Mouse (Mus musculus) CH12.LX (cell line): ENCODE results near the gene Socs1. TPM values are rescaled to one million over a fixed set of nuclear protein-coding genes. Genes with fewer than 3 reads are reported as not detected.

Source experiments
- DNase-seq: peaks from one replicate; pipeline ENCODE4 v3.0.0-alpha.2; 2013; ENCODE audit errors: extremely low read depth
- H3K27ac ChIP-seq: 2 replicates; pipeline ENCODE4 v1.5.1; 2012; ENCODE audit warnings: low read depth, mild to moderate bottlenecking, control low read depth, moderate library complexity; ENCODE audit not compliant: insufficient read depth
- H3K27me3 ChIP-seq: replicated peaks from 2 replicates; pipeline ENCODE3; 2012; ENCODE audit warnings: inconsistent platforms
- H3K36me3 ChIP-seq, 2 experiments: replicated peaks in 1 of 2; 2 replicates each; pipeline versions ENCODE3 to v1.6.1; 2012; ENCODE audit warnings: inconsistent platforms in 1 of 2, low read length in 1 of 2, mild to moderate bottlenecking in 1 of 2, mixed read lengths in 1 of 2, moderate library complexity in 1 of 2; ENCODE audit not compliant: control insufficient read depth in 1 of 2, insufficient read depth in 1 of 2
- H3K4me1 ChIP-seq, 2 experiments: 2 replicates each; pipeline ENCODE4 v1.6.1; 2012; ENCODE audit warnings: inconsistent platforms in 1 of 2, moderate library complexity in 1 of 2; ENCODE audit not compliant: insufficient read depth in 2 of 2, control insufficient read depth in 1 of 2
- H3K4me2 ChIP-seq: 2 replicates; pipeline ENCODE4 v1.6.1; 2012; ENCODE audit warnings: low read depth, mild to moderate bottlenecking, control low read depth; ENCODE audit not compliant: poor library complexity, insufficient read depth, severe bottlenecking
- H3K4me3 ChIP-seq, 3 experiments: fragments of 150-350 bp in 1 of 3; sonication (generic) in 1 of 3; replicated peaks in 1 of 3; 2 replicates each; pipeline versions ENCODE3 to v1.5.1; 2011 to 2012; ENCODE audit warnings: low read depth in 2 of 3, low read length in 2 of 3, mild to moderate bottlenecking in 2 of 3, moderate library complexity in 2 of 3, control low read depth in 1 of 3, improper control_type of control experiment in 1 of 3, inconsistent platforms in 1 of 3, mixed read lengths in 1 of 3; ENCODE audit not compliant: poor library complexity in 1 of 3
- H3K79me2 ChIP-seq: replicated peaks from 2 replicates; pipeline ENCODE4 v1.6.1; 2012; ENCODE audit warnings: mild to moderate bottlenecking, moderate library complexity; ENCODE audit not compliant: control insufficient read depth, poor library complexity, insufficient read depth, severe bottlenecking; ENCODE audit errors: extremely low read depth
- H3K9ac ChIP-seq: 2 replicates; pipeline ENCODE4 v1.6.1; 2012; ENCODE audit warnings: low read depth, mild to moderate bottlenecking, control low read depth, moderate library complexity; ENCODE audit not compliant: insufficient read depth
- H3K9me3 ChIP-seq: replicated peaks from 2 replicates; pipeline ENCODE3; 2012; ENCODE audit warnings: low read length, inconsistent platforms, mixed read lengths
- BHLHE40 ChIP-seq: IDR thresholded peaks from 2 replicates; pipeline ENCODE4 v1.6.1; 2011; ENCODE audit warnings: mild to moderate bottlenecking, low read depth, low read length, improper control_type of control experiment
- CTCF ChIP-seq, 2 experiments: IDR thresholded peaks in 1 of 2; conservative IDR thresholded peaks in 1 of 2; 2 replicates each; pipeline ENCODE4 v1.5.1; 2011 to 2012; ENCODE audit warnings: low read depth in 2 of 2, low read length in 2 of 2, improper control_type of control experiment in 1 of 2, inconsistent platforms in 1 of 2, mild to moderate bottlenecking in 1 of 2, moderate library complexity in 1 of 2
- ELF1 ChIP-seq: IDR thresholded peaks from 2 replicates; pipeline ENCODE4 v1.6.1; 2014; ENCODE audit warnings: low read depth, mild to moderate bottlenecking, inconsistent platforms, low read length, improper control_type of control experiment
- EP300 ChIP-seq: IDR thresholded peaks from 2 replicates; pipeline ENCODE4 v1.6.1; 2011; ENCODE audit warnings: low read length, improper control_type of control experiment
- ETS1 ChIP-seq: conservative IDR thresholded peaks from 2 replicates; pipeline ENCODE4 v1.6.1; 2012; ENCODE audit warnings: low read depth, mild to moderate bottlenecking, inconsistent platforms, low read length, improper control_type of control experiment, moderate library complexity
- GABPA ChIP-seq: IDR thresholded peaks from 2 replicates; pipeline ENCODE4 v1.6.1; 2012; ENCODE audit warnings: low read depth, low read length, improper control_type of control experiment, inconsistent platforms; ENCODE audit not compliant: insufficient replicate concordance
- HCFC1 ChIP-seq: IDR thresholded peaks from 2 replicates; pipeline ENCODE4 v1.6.1; 2012; ENCODE audit warnings: low read depth, mild to moderate bottlenecking, inconsistent platforms, low read length, improper control_type of control experiment
- IRF4 ChIP-seq: IDR thresholded peaks from 2 replicates; pipeline ENCODE4 v1.6.1; 2014; ENCODE audit warnings: low read depth, mild to moderate bottlenecking, inconsistent platforms, low read length, improper control_type of control experiment
- JUN ChIP-seq: IDR thresholded peaks from 2 replicates; pipeline ENCODE4 v1.6.1; 2011; ENCODE audit warnings: low read depth, mild to moderate bottlenecking, low read length, improper control_type of control experiment, moderate library complexity; ENCODE audit not compliant: insufficient read depth
- JUND ChIP-seq: conservative IDR thresholded peaks from 2 replicates; pipeline ENCODE4 v1.6.1; 2011; ENCODE audit warnings: low read depth, low read length, improper control_type of control experiment
- KAT2A ChIP-seq: IDR thresholded peaks from 2 replicates; pipeline ENCODE4 v1.6.1; 2012; ENCODE audit warnings: low read length, improper control_type of control experiment, inconsistent platforms; ENCODE audit not compliant: insufficient replicate concordance
- MAX ChIP-seq: IDR thresholded peaks from 2 replicates; pipeline ENCODE4 v1.6.1; 2011; ENCODE audit warnings: low read length, improper control_type of control experiment
- MXI1 ChIP-seq: IDR thresholded peaks from 2 replicates; pipeline ENCODE4 v1.6.1; 2011; ENCODE audit warnings: mild to moderate bottlenecking, low read depth, low read length, improper control_type of control experiment
- MYC ChIP-seq: IDR thresholded peaks from 2 replicates; pipeline ENCODE4 v1.6.1; 2011; ENCODE audit warnings: low read depth, mild to moderate bottlenecking, improper control_type of control experiment, low read length
- NELFE ChIP-seq: IDR thresholded peaks from 2 replicates; pipeline ENCODE4 v1.6.1; 2011; ENCODE audit warnings: low read depth, low read length, improper control_type of control experiment
- NRF1 ChIP-seq: IDR thresholded peaks from 2 replicates; pipeline ENCODE4 v1.6.1; 2014; ENCODE audit warnings: low read depth, mild to moderate bottlenecking, inconsistent platforms, low read length, improper control_type of control experiment, moderate library complexity
- RAD21 ChIP-seq: IDR thresholded peaks from 2 replicates; pipeline ENCODE4 v1.6.1; 2011; ENCODE audit warnings: low read depth, mild to moderate bottlenecking, low read length, improper control_type of control experiment, moderate library complexity
- RCOR1 ChIP-seq: conservative IDR thresholded peaks from 2 replicates; pipeline ENCODE4 v1.6.1; 2012; ENCODE audit warnings: low read depth, mild to moderate bottlenecking, inconsistent platforms, low read length, improper control_type of control experiment
- SIN3A ChIP-seq: IDR thresholded peaks from 2 replicates; pipeline ENCODE4 v1.6.1; 2012; ENCODE audit warnings: low read length, improper control_type of control experiment, inconsistent platforms
- SMC3 ChIP-seq: IDR thresholded peaks from 2 replicates; pipeline ENCODE4 v1.6.1; 2011; ENCODE audit warnings: low read depth, low read length, improper control_type of control experiment
- TBP ChIP-seq: conservative IDR thresholded peaks from 2 replicates; pipeline ENCODE4 v1.6.1; 2011; ENCODE audit warnings: low read depth, low read length, improper control_type of control experiment
- TCF12 ChIP-seq: IDR thresholded peaks from 2 replicates; pipeline ENCODE4 v1.6.1; 2014; ENCODE audit warnings: low read depth, mild to moderate bottlenecking, inconsistent platforms, low read length, improper control_type of control experiment
- UBTF ChIP-seq: IDR thresholded peaks from 2 replicates; pipeline ENCODE4 v1.6.1; 2012; ENCODE audit warnings: low read depth, mild to moderate bottlenecking, inconsistent platforms, low read length, improper control_type of control experiment, moderate library complexity
- USF1 ChIP-seq: IDR thresholded peaks from 2 replicates; pipeline ENCODE4 v1.6.1; 2014; ENCODE audit warnings: low read depth, mild to moderate bottlenecking, inconsistent platforms, low read length, improper control_type of control experiment
- ZNF384 ChIP-seq: IDR thresholded peaks from 2 replicates; pipeline ENCODE4 v1.6.1; 2012; ENCODE audit warnings: low read depth, low read length, improper control_type of control experiment, inconsistent platforms
- dilution Hi-C: fragments of 300-500 bp; cut with MboI; formaldehyde crosslinking; loops from 2 replicates; pipeline ENCODE4 v1.14.3; 2020; ENCODE audit warnings: low sequenced_read_pairs; ENCODE audit not compliant: extremely low pct_unique_long_range_greater_than_20kb, extremely low pct_ligation_motif_present
- in situ Hi-C: fragments of 300-500 bp; cut with MboI; formaldehyde crosslinking; loops from 3 replicates; pipeline ENCODE4 v1.14.3; 2019; ENCODE audit warnings: low sequenced_read_pairs, low pct_ligation_motif_present, low pct_unique_long_range_greater_than_20kb, mixed read lengths
- polyA plus RNA-seq: library from polyadenylated mRNA; unstranded; fragments of >175 nt; gene quantifications from 2 replicates; pipeline ENCODE4 v1.2.1, GENCODE M21; 2012; ENCODE audit warnings: low read depth; ENCODE audit not compliant: insufficient read length
- total RNA-seq, 2 experiments: library from RNA; depleted of rRNA; stranded (reverse); fragments of 300-350 nt in 1 of 2; fragments of >200 nt in 1 of 2; gene quantifications; 2 replicates each; pipeline ENCODE4 v1.2.3; 2012 to 2014

The Socs1 gene
- total and polyA plus RNA-seq, 3 experiments = 18.8 to 29.1 (median 27.6) TPM

DNA sequence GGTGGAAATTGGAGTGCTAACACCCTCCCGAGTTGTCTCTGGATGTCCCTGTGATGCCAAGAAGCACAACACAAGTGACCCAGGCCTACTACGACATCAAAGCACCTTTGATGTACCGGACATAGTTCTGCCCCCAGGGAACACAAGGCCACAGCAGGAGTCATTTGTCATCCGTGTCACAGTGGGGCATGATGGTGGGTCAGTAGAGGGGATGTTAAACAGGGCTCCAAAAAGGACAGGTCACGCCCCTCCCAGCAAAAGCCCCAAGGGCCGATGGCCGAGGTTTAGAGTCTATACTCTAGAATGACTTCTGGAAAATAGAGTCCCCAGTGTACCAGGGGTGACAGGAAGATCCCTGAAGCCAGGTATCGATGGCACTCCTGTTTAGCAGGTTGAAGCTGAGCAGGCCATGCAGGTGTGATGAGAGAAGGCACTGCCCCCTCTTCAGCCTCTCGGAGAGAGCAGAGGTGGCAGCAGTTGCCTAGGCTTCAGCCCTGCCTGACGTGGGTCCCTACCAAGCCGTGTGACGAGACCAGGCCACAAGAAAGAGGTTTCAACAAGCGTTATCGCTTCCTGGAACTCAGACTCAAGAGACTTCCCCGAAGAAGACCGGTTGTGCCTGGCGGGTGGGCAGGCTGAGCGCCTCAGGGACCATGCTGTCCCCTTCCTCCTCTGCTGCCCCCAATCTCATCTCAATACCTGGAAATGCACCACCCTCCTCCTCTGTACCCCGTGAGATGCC, 13.4 kb downstream of the Socs1 start:
- no peak for TF ChIP-seq TBP
- no peak for TF ChIP-seq UBTF
- no peak for TF ChIP-seq HCFC1
- peak; percentile 42; the same call in 1 of the 2 replicates for TF ChIP-seq MXI1
- TF ChIP-seq KAT2A = no peak
- peak; percentile 53 for TF ChIP-seq ELF1
- no peak for TF ChIP-seq RAD21
- TF ChIP-seq SMC3 = no peak
- TF ChIP-seq CTCF (conservative IDR thresholded peaks at IDR 0.05 in 1 of 2, IDR thresholded peaks at IDR 0.05 in 1 of 2; ENCODE audit: low read depth in 2 of 2, low read length in 2 of 2) = no peak
- TF ChIP-seq JUN = no peak
- TF ChIP-seq SIN3A = peak; percentile 52; the same call in 1 of the 2 replicates
- no peak for TF ChIP-seq GABPA
- no peak for TF ChIP-seq ETS1
- TF ChIP-seq MAX = peak; percentile 28; the same call in 1 of the 2 replicates
- no peak for TF ChIP-seq USF1
- no peak for TF ChIP-seq NELFE
- no peak for TF ChIP-seq JUND
- TF ChIP-seq TCF12 = peak; percentile 25; the same call in 1 of the 2 replicates
- no peak for TF ChIP-seq MYC
- TF ChIP-seq ZNF384 = no peak
- TF ChIP-seq NRF1 = no peak
- TF ChIP-seq EP300 = 0 out of 2 replicates have a peak, but pooled peaks have one; percentile 13
- TF ChIP-seq RCOR1 = 0 out of 2 replicates have a peak, but pooled peaks have one; percentile 30
- TF ChIP-seq IRF4 = no peak
- TF ChIP-seq BHLHE40 = no peak
- no peak for DNase-seq
- no peak overlapping the region; the same call in 1 of the 2 replicates for H3K4me2 ChIP-seq
- no peaks in the 10 kb centered on the region for H3K9me3 ChIP-seq
- no peaks in the 10 kb centered on the region for H3K36me3 ChIP-seq
- no peaks in the 10 kb centered on the region for H3K79me2 ChIP-seq
- dilution Hi-C loops = no loop called here
- H3K27ac ChIP-seq = no peak overlapping the region
- no peak overlapping the region for H3K9ac ChIP-seq
- in situ Hi-C loops = no loop called here
- peaks cover 3% of the 10 kb centered on the region for H3K27me3 ChIP-seq
- H3K4me3 ChIP-seq = no peak overlapping the region
- H3K4me1 ChIP-seq = peaks cover 59 to 86% of the 10 kb centered on the region in 2 experiments
